Mouse (Mus musculus) ES-Bruce4 (cell line): Measurements from ENCODE around the gene Nsun6. TPM values are rescaled to one million over a fixed set of nuclear protein-coding genes. Genes with fewer than 3 reads are reported as not detected.

Experiments used
- H3K27ac ChIP-seq: 2 replicates; pipeline ENCODE4 v1.5.1; 2012; ENCODE audit warnings: low read length, inconsistent platforms; ENCODE audit not compliant: insufficient read depth
- H3K27me3 ChIP-seq: 2 replicates; pipeline ENCODE4 v1.6.1; 2012; ENCODE audit warnings: mild to moderate bottlenecking, low read length, inconsistent platforms; ENCODE audit not compliant: control insufficient read depth, poor library complexity, insufficient read depth, severe bottlenecking
- H3K36me3 ChIP-seq: 2 replicates; pipeline ENCODE4 v1.6.1; 2012; ENCODE audit warnings: inconsistent platforms, mild to moderate bottlenecking, low read length, moderate library complexity; ENCODE audit not compliant: control insufficient read depth, poor library complexity, insufficient read depth, severe bottlenecking
- H3K4me1 ChIP-seq: one replicate; pipeline ENCODE4 v1.8.1; 2011; ENCODE audit warnings: low read length; ENCODE audit not compliant: control insufficient read depth, insufficient read depth
- H3K4me3 ChIP-seq: 2 replicates; pipeline ENCODE4 v1.5.1; 2011; ENCODE audit warnings: low read depth, mild to moderate bottlenecking, low read length
- H3K9ac ChIP-seq: 2 replicates; pipeline ENCODE4 v1.6.1; 2012; ENCODE audit warnings: low read depth, mild to moderate bottlenecking, inconsistent platforms; ENCODE audit not compliant: poor library complexity, severe bottlenecking
- H3K9me3 ChIP-seq: replicated peaks from 2 replicates; pipeline ENCODE4 v1.6.1; 2012; ENCODE audit warnings: mild to moderate bottlenecking, low read length, inconsistent platforms; ENCODE audit not compliant: control insufficient read depth, poor library complexity, insufficient read depth, severe bottlenecking
- CTCF ChIP-seq: IDR thresholded peaks from one replicate; pipeline ENCODE4 v1.8.1; 2011; ENCODE audit warnings: low read depth, low read length
- EP300 ChIP-seq: IDR thresholded peaks from 2 replicates; pipeline ENCODE4 v1.6.1; 2011; ENCODE audit warnings: low read depth, low read length; ENCODE audit not compliant: insufficient read depth
- POLR2A ChIP-seq: IDR thresholded peaks from one replicate; pipeline ENCODE4 v1.8.1; 2011; ENCODE audit warnings: low read length; ENCODE audit not compliant: insufficient read depth
- polyA plus RNA-seq: library from polyadenylated mRNA; stranded (reverse); fragments of >200 nt; gene quantifications from 2 replicates; pipeline ENCODE4 v1.2.4, GENCODE M21; 2011; ENCODE audit warnings: low read depth; ENCODE audit not compliant: missing spikeins, insufficient read depth, insufficient read length

Nsun6 gene
- polyA plus RNA-seq, 1 experiment = 20.5 TPM

- TF ChIP-seq EP300 (no peak), POLR2A (no peak), CTCF (no peak)
- Histone ChIP-seq H3K36me3 (peaks cover 7% of the 10 kb centered on the region), H3K27ac (no peak overlapping the region), H3K4me3 (no peak overlapping the region), H3K9ac (no peak overlapping the region), H3K9me3 (no peaks in the 10 kb centered on the region), H3K4me1 (peaks cover 4% of the 10 kb centered on the region), H3K27me3 (no peaks in the 10 kb centered on the region)
Measured at GRCm38 (mm10) chr2:15065447-15065846, 10.6 kb upstream of the Nsun6 start.

GRCm38 (mm10) chr2:15064380-15065269 is 9.8 kb upstream of the Nsun6 start:
- no peak overlapping the region for H3K4me3 ChIP-seq
- TF ChIP-seq EP300 (no peak), CTCF (no peak), POLR2A (no peak)
- peaks cover 4% of the 10 kb centered on the region for H3K36me3 ChIP-seq

GRCm38 (mm10) chr2:15063815-15064214 is 8.9 kb upstream of the Nsun6 start:
- peaks cover 4% of the 10 kb centered on the region for H3K36me3 ChIP-seq
- no peaks in the 10 kb centered on the region for H3K27me3 ChIP-seq
- peaks cover 4% of the 10 kb centered on the region for H3K4me1 ChIP-seq
- TF ChIP-seq CTCF (no peak), POLR2A (no peak), EP300 (0 out of 2 replicates have a peak, but pooled peaks have one; percentile 52)
- no peak overlapping the region for H3K27ac ChIP-seq
- no peak overlapping the region for H3K4me3 ChIP-seq
- no peak overlapping the region for H3K9ac ChIP-seq
- no peaks in the 10 kb centered on the region for H3K9me3 ChIP-seq

More at GRCm38 (mm10) chr2:15064380-15065269, 9.8 kb upstream of the Nsun6 start:
- no peaks in the 10 kb centered on the region for H3K9me3 ChIP-seq
- H3K4me1 ChIP-seq = peaks cover 4% of the 10 kb centered on the region
- H3K27me3 ChIP-seq = no peaks in the 10 kb centered on the region
- H3K9ac ChIP-seq = no peak overlapping the region
- H3K27ac ChIP-seq = no peak overlapping the region

- Histone ChIP-seq H3K27ac (no peak overlapping the region), H3K36me3 (no peaks in the 10 kb centered on the region; the same call in 1 of the 2 replicates), H3K4me3 (no peak overlapping the region), H3K9ac (no peak overlapping the region), H3K9me3 (no peaks in the 10 kb centered on the region), H3K27me3 (no peaks in the 10 kb centered on the region), H3K4me1 (peaks cover 1% of the 10 kb centered on the region)
- TF ChIP-seq CTCF = no peak
- TF ChIP-seq EP300 = no peak
- TF ChIP-seq POLR2A = no peak
Measured at GRCm38 (mm10) chr2:15060856-15061255, 6.0 kb upstream of the Nsun6 start.

- TF ChIP-seq CTCF = no peak
- no peak for TF ChIP-seq POLR2A
- no peak for TF ChIP-seq EP300
- Histone ChIP-seq H3K36me3 (no peaks in the 10 kb centered on the region; the same call in 1 of the 2 replicates), H3K27ac (no peak overlapping the region), H3K27me3 (no peaks in the 10 kb centered on the region), H3K9me3 (no peaks in the 10 kb centered on the region), H3K4me1 (peaks cover 1% of the 10 kb centered on the region), H3K4me3 (no peak overlapping the region), H3K9ac (no peak overlapping the region)
Measured at GRCm38 (mm10) chr2:15058227-15058626, 3.4 kb upstream of the Nsun6 start.

GRCm38 (mm10) chr2:15055741-15056151 is 877 bp upstream of the Nsun6 start:
- Histone ChIP-seq H3K27me3 (no peaks in the 10 kb centered on the region), H3K4me1 (no peaks in the 10 kb centered on the region), H3K4me3 (peak overlapping the region; percentile 95), H3K36me3 (no peaks in the 10 kb centered on the region; the same call in 1 of the 2 replicates), H3K9ac (peak overlapping the region; percentile 94), H3K9me3 (no peaks in the 10 kb centered on the region), H3K27ac (0 out of 2 replicates have a peak overlapping the region, but pooled peaks have one; percentile 30)
- TF ChIP-seq POLR2A (no peak), CTCF (no peak), EP300 (no peak)
